Mouse (Mus musculus) frontal cortex, postnatal 14 days (tissue): ENCODE measurements around the gene Erf.
A peak's percentile ranks its signal among the peaks of the same experiment; 100 is the strongest.

Experiments used
- DNase-seq, 2 experiments: peaks; one replicate each; pipeline ENCODE4 v3.0.0; 2022; ENCODE audit warnings: low spot score in 2 of 2

Gene Erf

DNA sequence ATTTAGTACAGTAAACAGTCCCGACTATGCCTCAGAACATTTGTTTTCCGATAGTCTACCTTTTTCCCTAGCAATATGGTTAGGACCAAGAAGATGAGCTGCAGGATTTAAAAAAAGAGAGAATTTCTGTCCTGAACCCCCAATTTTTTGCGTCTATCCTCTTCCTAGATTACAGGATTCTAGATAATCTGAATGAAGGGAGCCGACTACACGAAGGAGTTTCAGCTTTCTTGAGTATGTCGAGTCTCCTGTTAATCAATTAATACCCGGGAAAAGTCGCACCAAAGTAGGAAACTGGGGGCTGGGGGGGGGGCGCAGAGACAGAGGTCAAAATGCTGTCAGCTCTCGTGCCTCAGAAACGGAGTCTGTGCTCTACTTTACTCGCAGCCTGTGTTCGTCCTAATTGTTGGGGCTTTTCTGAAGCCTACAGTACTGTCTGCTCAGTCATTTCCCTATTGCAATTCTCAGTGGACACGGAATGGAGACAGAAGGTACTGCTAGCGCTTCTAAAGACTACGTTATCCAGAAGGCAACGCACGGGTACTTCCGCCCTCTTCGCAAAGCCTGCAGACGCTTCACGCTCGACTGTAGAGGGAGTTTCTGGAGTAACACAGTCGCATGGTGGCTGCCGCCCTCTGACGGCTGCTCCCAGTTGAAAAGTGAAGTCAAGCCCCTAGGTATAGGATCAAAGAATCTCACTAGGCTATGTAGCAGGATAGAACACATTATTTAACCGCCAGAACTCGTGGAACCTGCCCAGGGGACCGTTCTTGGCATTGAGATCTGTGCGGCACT is 11.5 kb downstream of the Erf start:
- peak; percentile 80 to 85 for DNase-seq

DNA sequence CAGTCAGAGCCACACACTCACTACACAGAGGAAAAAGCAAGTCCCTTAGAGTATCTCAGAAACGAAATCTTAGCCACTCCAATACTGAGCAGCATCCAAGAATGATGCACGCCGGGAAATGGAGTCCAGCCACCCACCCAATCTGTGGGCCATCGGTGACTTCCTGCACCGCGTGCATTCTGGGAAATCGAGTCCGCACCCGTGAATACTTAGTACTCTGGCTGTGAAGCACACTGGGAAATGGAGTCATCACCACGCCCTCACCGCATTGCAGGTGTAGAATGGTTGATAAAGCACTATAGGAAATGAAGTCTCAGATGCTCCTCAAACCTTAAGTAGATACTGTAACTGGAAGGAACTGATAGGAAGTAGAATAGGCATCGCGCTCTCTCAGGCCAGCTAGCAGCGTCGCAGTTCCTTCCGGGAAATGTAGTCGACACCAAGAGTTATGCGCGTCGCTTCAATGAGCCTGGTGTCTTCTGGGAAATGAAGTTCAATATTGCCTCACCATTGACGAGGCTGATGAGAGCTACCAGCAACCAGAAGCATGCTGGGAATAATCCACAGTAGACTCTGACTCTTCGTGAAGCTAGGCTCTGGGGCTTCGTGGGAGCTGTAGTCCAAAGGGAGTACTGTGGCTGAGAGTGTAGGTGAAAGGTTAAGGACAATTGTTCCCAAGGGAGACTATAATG is 12.4 kb downstream of the Erf start:
- DNase-seq: peak; percentile 91 to 93

GRCm38 (mm10) chr7:25237249-25238014 is 13.1 kb downstream of the Erf start, which contains the start of gene Gsk3a:
Gene Gsk3a (minus strand): TSS chr7:25237851.
- peak; percentile 96 for DNase-seq

DNA sequence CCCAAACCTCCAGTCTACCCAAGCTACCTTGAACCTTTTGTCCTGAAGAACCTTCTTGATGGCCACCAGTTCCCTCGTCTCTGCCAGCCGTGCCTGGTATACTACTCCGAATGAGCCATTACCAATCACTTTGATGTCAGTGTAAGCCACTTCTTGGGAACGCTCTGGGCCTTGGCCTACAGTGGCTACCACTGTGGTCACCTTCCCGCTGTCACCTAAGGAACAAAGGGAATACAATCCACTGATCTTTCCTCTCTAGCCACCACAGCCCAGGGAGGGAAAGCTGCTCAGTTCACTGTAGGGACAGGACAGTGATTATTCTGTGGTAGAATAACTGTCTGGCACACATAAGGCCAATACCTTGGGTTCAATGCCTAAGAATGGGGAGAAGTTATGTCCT is 15.0 kb downstream of the Erf start:
- peak in 1 of 2 experiments; percentile 6 for DNase-seq

DNA sequence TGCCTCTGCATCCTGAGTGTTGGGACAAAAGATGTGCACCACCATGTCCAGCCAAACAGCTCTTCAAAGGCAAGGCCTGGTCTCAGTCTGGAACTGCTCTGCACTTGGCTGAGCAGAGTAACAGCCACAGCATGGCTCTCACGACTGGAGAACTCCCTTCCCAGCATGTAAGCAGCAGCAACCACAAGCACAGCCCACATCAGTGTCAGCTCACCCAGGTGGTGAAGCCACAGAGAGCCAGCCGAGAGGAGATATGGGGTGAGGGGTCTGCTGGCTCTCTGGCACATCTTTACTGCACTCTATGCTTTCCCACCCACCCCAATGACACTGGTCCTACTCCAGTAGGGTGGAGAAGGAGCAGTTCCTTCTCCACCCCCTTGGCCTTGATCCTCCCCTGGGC is 17.5 kb downstream of the Erf start:
- no peak for DNase-seq

DNA sequence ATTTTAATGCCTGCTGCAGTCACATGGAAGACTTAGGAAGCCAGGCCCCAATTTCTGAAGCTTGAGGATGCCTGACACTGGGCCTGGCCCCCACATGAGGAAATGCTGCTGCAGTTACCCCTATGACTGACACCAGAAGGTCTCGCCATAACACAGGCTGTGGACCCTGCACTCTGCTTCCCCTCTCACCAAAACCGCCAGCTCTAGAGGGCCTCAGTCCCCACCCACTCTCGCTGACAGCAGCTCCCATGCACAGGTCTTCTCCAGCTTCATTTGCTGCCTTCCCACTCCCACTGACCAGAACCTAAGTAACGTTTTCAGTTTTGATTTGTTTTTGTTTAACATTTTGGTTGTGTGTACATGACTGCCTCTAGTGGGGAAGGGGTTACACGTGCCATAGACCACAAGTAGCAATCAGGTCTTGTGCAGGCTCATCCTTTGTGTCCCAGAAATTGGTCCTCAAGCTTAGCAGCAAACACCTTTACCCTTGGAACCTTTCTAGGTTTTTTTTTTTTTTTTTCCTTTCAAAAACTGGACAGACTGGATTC is 18.4 kb downstream of the Erf start:
- no peak for DNase-seq

- no peak for DNase-seq
Observed at GRCm38 (mm10) chr7:25230690-25231285, 19.8 kb downstream of the Erf start.

DNA sequence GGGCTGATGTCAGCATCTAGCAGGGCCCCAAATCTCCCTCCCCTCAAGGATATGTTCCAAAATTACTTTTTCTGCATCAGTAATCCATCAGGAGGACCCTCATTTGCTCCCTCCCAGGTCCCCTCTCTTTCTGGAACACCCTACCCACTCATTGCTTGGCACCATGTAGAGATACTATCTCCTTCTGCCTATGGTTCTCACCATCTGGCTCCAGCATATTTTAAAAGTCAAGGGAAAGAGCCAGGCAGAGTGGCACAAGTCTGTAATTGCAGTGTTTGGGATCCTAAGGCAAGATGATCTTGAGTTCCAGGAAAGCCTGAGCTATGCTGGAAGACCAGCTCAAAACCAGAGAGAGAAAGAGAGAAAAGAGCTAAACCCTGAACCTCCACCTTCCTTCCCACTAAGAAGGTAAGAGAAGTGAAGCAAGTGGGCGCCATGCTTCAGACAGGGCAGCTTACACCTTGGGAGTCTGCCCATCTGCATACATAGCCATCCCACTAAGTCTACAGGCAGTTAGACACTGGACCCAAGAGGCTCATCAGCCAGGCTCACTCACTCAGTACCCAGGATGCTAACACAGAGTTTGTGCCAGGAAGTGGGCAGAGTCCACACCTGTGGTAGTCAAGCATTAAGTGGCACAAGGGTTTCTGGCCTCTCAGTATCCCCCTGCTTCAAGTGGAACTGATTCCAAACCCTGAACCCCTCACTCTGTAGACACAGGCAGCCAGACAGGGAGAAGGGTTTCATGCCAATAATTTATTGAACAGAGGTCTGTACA is 22.8 kb downstream of the Erf start:
- DNase-seq: no peak

DNA sequence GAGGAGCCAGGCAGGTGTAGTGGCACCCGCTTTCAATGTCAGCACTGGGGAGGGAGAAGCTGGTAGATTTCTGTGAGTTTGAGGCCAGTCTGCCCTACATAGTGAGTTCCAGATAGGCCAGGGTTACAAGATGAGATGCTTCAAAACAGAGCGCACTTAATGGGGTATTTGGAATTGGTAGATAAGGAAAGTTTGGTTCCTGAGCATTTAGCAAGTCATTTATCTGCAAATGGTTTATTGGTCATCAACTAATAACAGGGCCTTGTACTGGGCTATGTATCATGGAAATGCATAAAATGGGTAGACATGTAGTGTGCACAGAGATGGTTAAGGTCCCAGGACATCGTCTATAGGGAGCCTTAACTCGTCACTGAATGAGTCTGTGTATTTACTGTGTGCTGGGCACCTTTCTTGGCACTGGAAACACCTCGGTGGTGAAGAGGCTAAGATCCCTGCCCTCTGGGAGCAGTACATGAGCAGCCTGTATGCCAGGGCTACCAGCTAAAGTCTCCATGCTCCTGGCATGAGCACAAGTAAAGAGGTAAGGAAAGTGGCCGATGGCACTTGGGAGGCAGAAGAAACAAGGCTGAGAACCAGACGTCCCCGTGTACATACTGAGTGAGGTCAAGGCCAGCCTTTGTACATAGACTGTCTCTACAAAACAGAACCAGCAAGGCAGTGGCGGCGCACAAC is 28.1 kb downstream of the Erf start:
- no peak for DNase-seq

DNA sequence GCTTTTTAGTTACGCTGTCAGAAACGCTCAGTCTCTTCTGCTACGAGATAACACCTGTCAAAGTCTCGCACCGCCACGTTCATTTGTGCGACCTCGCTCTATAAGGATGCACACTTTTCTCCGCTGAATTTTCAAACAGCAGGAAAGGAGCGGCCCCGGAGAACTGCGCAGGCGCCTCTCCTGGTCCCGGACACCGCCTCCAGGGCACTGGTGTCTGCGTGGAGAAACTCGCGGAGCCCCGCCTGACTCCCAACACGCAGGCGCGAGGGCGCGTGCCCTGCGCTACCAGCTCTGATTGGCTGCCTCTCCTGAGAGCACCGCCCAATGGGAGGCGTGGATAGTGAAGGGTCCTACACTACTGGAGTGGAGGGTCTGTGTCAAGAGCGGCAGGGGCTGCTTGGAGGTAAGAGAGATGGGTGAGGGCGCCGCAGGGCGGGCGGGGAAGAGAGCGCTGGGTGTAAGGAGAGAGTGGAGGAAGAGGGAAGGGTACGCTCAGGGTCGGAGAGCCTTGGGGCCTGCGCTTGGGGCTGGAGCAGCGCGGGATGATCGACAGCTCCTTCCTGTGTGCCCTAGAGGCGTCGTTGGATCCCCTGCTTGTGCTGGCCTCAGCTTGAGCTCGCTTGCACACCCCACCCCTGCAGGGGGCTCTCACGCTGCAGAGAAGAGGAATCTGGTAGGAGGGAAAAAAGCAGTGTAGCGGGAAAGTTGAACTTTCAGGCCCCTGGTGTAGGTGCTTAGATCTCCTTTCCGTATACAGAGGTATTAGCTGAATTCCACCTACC is 29.3 kb downstream of the Erf start, which contains the start of gene Zfp526:
TSS of gene Zfp526 (plus strand) at position 324 of the 782 bp plus-strand sequence.
- DNase-seq: peak; percentile 96 to 98

DNA sequence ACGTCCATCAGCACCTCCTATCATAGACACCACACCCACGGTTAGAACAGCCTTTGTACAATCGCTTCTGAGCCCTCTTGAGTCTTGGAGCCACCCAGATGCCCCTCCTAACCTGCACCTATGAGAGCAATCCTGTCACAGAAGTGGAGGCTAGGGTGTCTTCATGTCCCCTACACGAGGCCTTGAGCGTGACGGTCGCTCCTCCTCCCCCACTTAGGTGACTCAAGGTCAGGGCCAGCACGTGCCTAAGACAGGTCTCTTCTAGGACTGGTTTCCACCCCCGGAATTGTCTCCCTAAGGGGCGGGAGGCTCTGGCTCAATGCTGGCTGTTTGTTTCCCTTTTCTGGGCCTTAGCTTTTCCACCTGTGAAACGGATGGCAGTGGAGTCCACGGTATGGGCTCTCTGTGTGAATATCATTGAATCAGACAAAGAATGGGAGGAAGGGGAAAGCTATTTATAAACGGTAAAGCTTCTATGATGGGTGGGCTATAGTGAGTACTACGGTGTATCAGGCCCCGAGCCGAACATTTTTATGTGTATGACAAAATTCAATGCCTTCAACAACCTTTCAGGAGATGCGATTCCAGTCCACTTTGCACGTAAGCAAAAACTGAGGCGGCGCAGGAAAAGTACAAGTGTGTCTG is 30.0 kb downstream of the Erf start, which contains the start of gene Dedd2:
TSS of gene Dedd2 (minus strand) at position 159 of the 645 bp plus-strand sequence.
- no peak for DNase-seq

DNA sequence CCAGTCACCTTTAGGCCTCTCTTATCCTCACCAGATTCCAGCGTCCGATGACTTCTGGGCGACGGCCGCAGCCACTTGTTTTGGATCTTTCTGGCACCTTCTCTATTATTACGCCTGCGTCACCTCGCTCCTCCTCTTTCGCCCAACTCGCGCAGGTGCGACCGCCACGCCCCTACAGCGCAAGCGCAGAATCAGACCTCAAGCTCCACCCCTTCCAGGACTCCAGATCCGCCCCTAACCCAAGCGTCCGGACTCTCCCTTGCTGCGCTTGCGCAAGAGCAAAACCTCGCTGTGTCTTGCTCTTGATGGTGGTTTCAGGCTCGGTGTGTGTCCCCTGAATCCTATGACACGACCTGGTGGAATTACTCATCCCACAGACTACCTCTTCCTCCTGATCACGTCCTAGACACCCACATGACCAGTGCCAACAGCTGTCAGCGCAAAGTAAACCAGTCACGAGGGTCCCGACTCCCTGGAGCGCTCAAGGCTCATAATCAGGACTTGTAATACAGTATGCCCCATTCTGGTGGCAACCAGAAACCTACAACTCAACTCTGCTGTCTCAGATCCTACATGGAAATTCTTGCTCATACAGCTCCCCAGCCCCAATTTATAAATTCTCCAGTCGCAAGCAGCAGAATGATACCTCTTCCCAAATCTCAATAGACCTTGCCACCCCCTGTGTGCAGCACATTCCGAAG is 30.7 kb downstream of the Erf start:
- DNase-seq: peak; percentile 89 to 93

GRCm38 (mm10) chr7:25219416-25219750 is 31.2 kb downstream of the Erf start:
- DNase-seq: no peak

DNA sequence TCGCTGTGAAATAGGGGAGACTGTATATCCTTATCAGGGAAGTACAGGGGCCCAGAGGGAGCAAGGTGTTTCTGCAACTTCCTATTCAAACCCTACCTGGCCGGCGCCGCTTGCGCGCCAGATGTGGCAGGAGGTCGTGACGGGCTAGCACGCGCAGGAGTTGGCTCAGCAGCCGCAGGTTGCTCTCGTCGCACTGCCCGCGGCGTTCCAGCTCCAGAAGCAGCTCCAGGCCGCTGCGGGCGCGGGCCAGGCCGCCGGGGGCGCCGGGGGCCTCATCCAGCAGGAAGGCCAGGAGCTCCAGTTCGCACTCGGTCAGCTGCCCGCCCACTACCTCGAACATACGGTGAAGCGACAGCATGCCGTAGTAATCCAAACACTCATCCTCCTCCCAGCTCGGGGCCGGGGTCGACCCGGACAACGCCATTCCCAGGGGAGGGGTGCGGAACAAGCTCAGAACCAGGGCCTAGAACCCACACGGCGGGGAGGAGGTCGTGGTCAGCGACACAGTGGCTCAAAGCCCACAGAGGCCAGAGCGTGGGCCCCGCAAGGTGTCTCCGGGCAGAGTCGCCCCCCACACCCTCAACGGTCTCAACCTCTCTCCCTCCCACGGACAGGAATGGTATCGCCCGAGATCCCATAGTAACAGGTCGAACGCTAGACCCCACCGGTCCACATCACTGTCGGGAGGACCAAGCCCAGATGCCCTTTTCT is 31.7 kb downstream of the Erf start:
- DNase-seq: no peak

DNA sequence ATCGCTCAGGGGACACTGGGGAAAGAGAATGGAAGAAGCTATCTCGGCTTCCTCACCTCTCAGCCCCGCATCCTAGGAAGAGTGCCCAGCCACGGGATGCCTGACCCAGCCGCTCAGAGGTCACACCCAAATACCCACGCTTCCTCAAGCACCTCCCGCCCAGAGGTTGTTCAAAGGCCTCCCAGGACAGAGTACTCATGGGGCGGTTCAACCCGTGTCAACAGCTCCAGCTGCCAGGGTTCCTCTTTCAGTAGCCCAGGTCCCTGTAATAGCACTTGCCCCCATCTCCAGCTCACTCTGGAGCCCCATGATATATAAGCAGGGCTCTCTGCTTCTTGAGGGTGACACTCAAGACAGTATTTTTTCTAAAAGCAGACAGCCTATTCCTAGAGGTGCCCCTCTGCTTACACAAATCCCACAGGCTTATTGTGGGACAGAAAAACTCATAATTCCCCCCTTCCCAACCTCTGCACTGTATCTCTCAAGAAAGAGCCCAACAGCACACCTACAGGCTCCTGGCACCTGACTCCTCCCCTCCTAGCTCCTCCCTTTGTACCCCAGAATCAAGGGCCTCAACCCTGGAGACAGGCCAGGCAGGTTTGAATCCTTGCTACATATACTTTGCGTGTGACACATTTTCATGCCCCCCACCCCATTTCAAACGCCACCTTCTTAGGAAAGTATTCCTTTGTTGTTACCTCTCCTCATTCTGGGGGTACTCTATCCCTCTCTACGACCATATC is 32.7 kb downstream of the Erf start:
- no peak for DNase-seq

DNA sequence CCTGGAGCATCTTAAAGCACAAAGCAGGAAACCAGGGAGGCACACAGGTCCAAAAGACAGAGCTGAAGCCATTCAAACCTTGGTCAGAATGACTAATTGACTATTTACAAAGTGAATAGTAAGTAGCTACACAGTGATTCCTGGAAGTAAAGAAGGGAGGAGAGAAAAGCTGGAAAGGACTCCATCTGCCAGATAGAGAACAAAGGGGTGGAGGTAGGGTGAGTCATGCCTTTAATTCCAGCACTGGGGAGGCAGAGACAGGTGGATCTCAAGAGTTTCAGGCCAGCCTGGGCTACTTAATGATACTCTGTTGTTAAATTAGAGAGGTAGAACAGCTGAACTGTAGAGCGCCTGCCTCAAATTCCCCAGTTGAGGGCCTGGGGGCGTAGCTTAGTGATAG is 36.4 kb downstream of the Erf start:
- no peak for DNase-seq

DNA sequence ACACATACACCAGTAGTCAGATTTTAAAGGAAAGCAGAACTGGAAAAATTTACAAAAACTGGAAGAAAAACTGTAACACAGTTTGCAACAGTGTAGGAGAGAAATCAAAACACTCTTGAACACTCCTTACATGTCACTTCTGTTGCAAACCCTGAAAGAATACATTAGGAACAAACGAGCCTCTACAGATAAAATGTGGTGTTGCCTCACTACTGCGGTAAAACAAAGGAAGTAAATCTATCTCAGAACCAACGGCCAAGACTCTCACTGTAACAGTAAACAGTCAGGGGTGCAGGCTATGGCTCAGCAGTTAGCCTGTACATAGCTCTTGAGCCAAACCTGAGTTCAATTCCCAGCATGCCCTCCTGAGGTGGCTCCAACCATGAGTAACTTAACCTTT is 37.5 kb downstream of the Erf start:
- no peak for DNase-seq
